Mouse (Mus musculus) brain, embryonic 14.5 days (tissue): ENCODE results near the gene Gcdh. TPM values are rescaled to one million over a fixed set of nuclear protein-coding genes. Genes with fewer than 3 reads are reported as not detected.

Source experiments
- DNase-seq: peaks from one replicate; pipeline ENCODE4 v3.0.0-alpha.2; 2011; ENCODE audit warnings: low read depth
- CTCF ChIP-seq: fragments of 200-500 bp; IDR thresholded peaks from 2 replicates; pipeline ENCODE4 v1.5.1; 2012; ENCODE audit warnings: inconsistent platforms, mild to moderate bottlenecking, moderate library complexity, borderline replicate concordance; ENCODE audit not compliant: insufficient read depth, insufficient read length; ENCODE audit errors: extremely low read depth
- POLR2A ChIP-seq: fragments of 200-500 bp; IDR thresholded peaks from 2 replicates; pipeline ENCODE4 v1.6.1; 2012; ENCODE audit warnings: mild to moderate bottlenecking, inconsistent platforms, borderline replicate concordance; ENCODE audit not compliant: poor library complexity, insufficient read depth, insufficient read length, severe bottlenecking; ENCODE audit errors: extremely low read depth
- polyA plus RNA-seq: library from polyadenylated mRNA; depleted of rRNA; stranded (reverse); fragments of >200 nt; gene quantifications from 2 replicates; pipeline ENCODE4 v1.2.3, GENCODE M21; 2012; rRNA removed

Gcdh gene
- 41.9 and 55.4 TPM in 2 replicates for polyA plus RNA-seq

- no peak for TF ChIP-seq CTCF
- no peak for TF ChIP-seq POLR2A
- DNase-seq: peak; percentile 99
Measured at GRCm38 (mm10) chr8:84893709-84894134, at the start of gene Gcdh. Gene Gcdh, minus strand, starts transcription at chr8:84893921.

GRCm38 (mm10) chr8:84937620-84938485, 44.1 kb upstream of the Gcdh start:
- no peak for DNase-seq
- no peak for TF ChIP-seq CTCF
- TF ChIP-seq POLR2A: no peak

GRCm38 (mm10) chr8:84936962-84937546, 43.3 kb upstream of the Gcdh start, which contains the start of gene Mast1:
Gene Mast1, minus strand, starts transcription at chr8:84937359.
- DNase-seq: peak; percentile 93
- TF ChIP-seq CTCF: peak; percentile 67
- TF ChIP-seq POLR2A: peak; percentile 87

GRCm38 (mm10) chr8:84936041-84936961, 42.6 kb upstream of the Gcdh start:
- TF ChIP-seq POLR2A (no peak), CTCF (no peak)
- DNase-seq: peak; percentile 64

GRCm38 (mm10) chr8:84935489-84935888, 41.8 kb upstream of the Gcdh start:
- peak; percentile 38 for DNase-seq
- TF ChIP-seq CTCF: no peak
- no peak for TF ChIP-seq POLR2A

- peak; percentile 96 for DNase-seq
- TF ChIP-seq CTCF (no peak), POLR2A (no peak)
Measured at GRCm38 (mm10) chr8:84934860-84935259, 41.1 kb upstream of the Gcdh start.

GRCm38 (mm10) chr8:84933767-84934559, 40.2 kb upstream of the Gcdh start:
- DNase-seq: no peak
- no peak for TF ChIP-seq CTCF
- no peak for TF ChIP-seq POLR2A

GRCm38 (mm10) chr8:84930582-84930981, 36.9 kb upstream of the Gcdh start:
- DNase-seq: no peak
- TF ChIP-seq POLR2A: no peak
- TF ChIP-seq CTCF: no peak

- peak; percentile 83 for DNase-seq
- TF ChIP-seq CTCF: peak; percentile 82
- no peak for TF ChIP-seq POLR2A
Measured at GRCm38 (mm10) chr8:84928456-84929306, 35.0 kb upstream of the Gcdh start.
